Mouse (Mus musculus): ENCODE measurements around the gene Ephb2. TPM values are rescaled to one million over a fixed set of nuclear protein-coding genes. Genes with fewer than 3 reads are reported as not detected.
A peak's percentile ranks its signal among the peaks of the same experiment; 100 is the strongest.

The Ephb2 gene
- polyA plus RNA-seq, 1 experiment from 2014 or later, result 2.3 TPM

DNA sequence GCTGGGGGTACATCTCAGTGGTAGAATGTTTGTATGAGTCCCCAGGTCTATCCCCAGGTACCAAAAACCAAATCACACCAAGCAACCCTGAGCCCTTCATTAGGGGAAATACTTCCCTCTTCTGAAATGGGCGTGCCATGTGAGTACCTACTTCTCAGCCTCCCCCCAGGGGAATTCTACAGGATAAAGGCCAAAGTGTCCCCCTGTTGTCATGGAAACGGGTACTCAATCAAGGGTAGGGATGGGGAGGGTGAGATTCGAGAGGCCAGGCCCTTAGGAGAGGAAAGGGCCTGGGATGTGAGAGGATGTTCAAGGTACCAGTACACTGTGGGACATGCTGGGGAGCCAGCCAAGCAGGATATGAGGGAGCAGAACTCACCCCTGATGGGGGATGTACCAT lies 61.6 kb downstream of the Ephb2 start:
- no peak for TF ChIP-seq CTCF (IDR thresholded peaks at IDR 0.05; ENCODE audit: low read depth)
- no peak for TF ChIP-seq EP300 (optimal IDR thresholded peaks at IDR 0.05)
- H3K9me3 ChIP-seq (ENCODE audit: control insufficient read depth, low read length), result no peaks in the 10 kb centered on the region
- ATAC-seq (ENCODE audit: low FRiP score, low TSS enrichment) (no peak), DNase-seq (ENCODE audit: low spot score) (no peak)
- no peaks in the 10 kb centered on the region for H3K27me3 ChIP-seq (ENCODE audit: control insufficient read depth, insufficient read depth, low read length)
- H3K27ac ChIP-seq (replicated peaks), result no peak overlapping the region
- H3K4me2 ChIP-seq (replicated peaks; ENCODE audit: low read depth), result no peak overlapping the region
- no peak overlapping the region for H3K9ac ChIP-seq (ENCODE audit: low read length)
- no peak overlapping the region for H3K4me3 ChIP-seq (ENCODE audit: low read depth, low read length)
- 60% methylated on average over 3 of the region's 3 CpGs for WGBS
- peaks cover 7% of the 10 kb centered on the region for H3K4me1 ChIP-seq (replicated peaks; ENCODE audit: control insufficient read depth, insufficient read depth)
- H3K36me3 ChIP-seq (ENCODE audit: control insufficient read depth, insufficient read depth, low read length), result no peaks in the 10 kb centered on the region

DNA sequence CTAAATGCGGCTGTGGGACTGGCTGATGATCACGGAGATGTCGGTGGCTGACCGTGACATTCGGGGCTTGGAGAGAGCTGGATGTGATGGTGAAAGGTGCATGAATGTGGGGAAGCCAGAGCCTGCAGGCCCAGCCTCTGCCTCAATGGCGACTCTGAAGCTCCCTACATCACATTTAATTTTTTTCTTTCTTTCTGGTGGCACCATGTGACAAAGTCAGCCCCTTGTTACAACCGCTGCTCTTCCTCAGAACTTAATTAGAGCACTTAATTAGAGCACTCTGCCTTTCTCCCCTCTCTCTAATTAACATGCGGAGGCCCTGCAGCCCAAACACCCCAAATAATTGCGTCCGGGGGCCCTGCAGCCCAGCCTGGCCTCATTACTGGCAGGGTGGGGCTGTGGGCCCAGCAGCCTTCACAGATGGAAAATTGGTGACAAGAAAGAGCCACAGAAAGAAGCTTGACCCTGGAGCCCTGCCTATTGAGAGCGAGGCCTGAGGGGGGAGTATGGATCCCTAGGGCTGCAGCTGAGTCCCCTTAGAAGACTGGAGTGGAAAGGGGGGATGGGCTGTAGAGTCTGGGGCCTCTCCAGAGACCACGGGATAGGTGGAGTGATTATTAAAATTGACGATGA lies 62.7 kb downstream of the Ephb2 start:
- Histone ChIP-seq H3K4me1 (replicated peaks; ENCODE audit: control insufficient read depth, insufficient read depth) (peaks cover 7% of the 10 kb centered on the region), H3K27me3 (ENCODE audit: control insufficient read depth, insufficient read depth, low read length) (no peaks in the 10 kb centered on the region), H3K36me3 (ENCODE audit: control insufficient read depth, insufficient read depth, low read length) (no peaks in the 10 kb centered on the region), H3K4me3 (ENCODE audit: low read depth, low read length) (no peak overlapping the region), H3K4me2 (replicated peaks; ENCODE audit: low read depth) (no peak overlapping the region), H3K9me3 (ENCODE audit: control insufficient read depth, low read length) (no peaks in the 10 kb centered on the region), H3K9ac (ENCODE audit: low read length) (no peak overlapping the region), H3K27ac (replicated peaks) (no peak overlapping the region)
- WGBS, result 81% methylated on average over 13 of the region's 13 CpGs
- no peak for DNase-seq (ENCODE audit: low spot score)
- ATAC-seq (ENCODE audit: low FRiP score, low TSS enrichment), result no peak
- TF ChIP-seq CTCF (IDR thresholded peaks at IDR 0.05; ENCODE audit: low read depth) (no peak), EP300 (optimal IDR thresholded peaks at IDR 0.05) (no peak)

GRCm38 (mm10) chr4:136772318-136772717 lies 63.5 kb downstream of the Ephb2 start:
- Histone ChIP-seq H3K27ac (replicated peaks) (no peak overlapping the region), H3K4me3 (ENCODE audit: low read depth, low read length) (no peak overlapping the region), H3K36me3 (ENCODE audit: control insufficient read depth, insufficient read depth, low read length) (no peaks in the 10 kb centered on the region), H3K4me2 (replicated peaks; ENCODE audit: low read depth) (no peak overlapping the region), H3K27me3 (ENCODE audit: control insufficient read depth, insufficient read depth, low read length) (no peaks in the 10 kb centered on the region), H3K4me1 (replicated peaks; ENCODE audit: control insufficient read depth, insufficient read depth) (peaks cover 7% of the 10 kb centered on the region), H3K9ac (ENCODE audit: low read length) (no peak overlapping the region), H3K9me3 (ENCODE audit: control insufficient read depth, low read length) (no peaks in the 10 kb centered on the region)
- TF ChIP-seq CTCF (IDR thresholded peaks at IDR 0.05; ENCODE audit: low read depth) (no peak), EP300 (optimal IDR thresholded peaks at IDR 0.05) (no peak)
- WGBS, result 86% methylated on average over 5 of the region's 5 CpGs
- ATAC-seq (ENCODE audit: low FRiP score, low TSS enrichment), result no peak
- no peak for DNase-seq (ENCODE audit: low spot score)

- 77% methylated on average over 17 of the region's 17 CpGs for WGBS
- Histone ChIP-seq H3K27me3 (ENCODE audit: control insufficient read depth, insufficient read depth, low read length) (no peaks in the 10 kb centered on the region), H3K36me3 (ENCODE audit: control insufficient read depth, insufficient read depth, low read length) (no peaks in the 10 kb centered on the region), H3K9me3 (ENCODE audit: control insufficient read depth, low read length) (no peaks in the 10 kb centered on the region), H3K4me2 (replicated peaks; ENCODE audit: low read depth) (no peak overlapping the region), H3K4me1 (replicated peaks; ENCODE audit: control insufficient read depth, insufficient read depth) (no peaks in the 10 kb centered on the region), H3K4me3 (ENCODE audit: low read depth, low read length) (no peak overlapping the region), H3K9ac (ENCODE audit: low read length) (no peak overlapping the region), H3K27ac (replicated peaks) (no peak overlapping the region)
- DNase-seq (ENCODE audit: low spot score) (no peak), ATAC-seq (ENCODE audit: low FRiP score, low TSS enrichment) (no peak)
- TF ChIP-seq CTCF (IDR thresholded peaks at IDR 0.05; ENCODE audit: low read depth) (no peak), EP300 (optimal IDR thresholded peaks at IDR 0.05) (no peak)
Measured at GRCm38 (mm10) chr4:136770718-136771117, 65.1 kb downstream of the Ephb2 start.

- H3K27ac ChIP-seq (replicated peaks), result no peak overlapping the region
- H3K9ac ChIP-seq (ENCODE audit: low read length), result no peak overlapping the region
- no peak overlapping the region for H3K4me3 ChIP-seq (ENCODE audit: low read depth, low read length)
- ATAC-seq (ENCODE audit: low FRiP score, low TSS enrichment) (no peak), DNase-seq (ENCODE audit: low spot score) (no peak)
- no peaks in the 10 kb centered on the region for H3K9me3 ChIP-seq (ENCODE audit: control insufficient read depth, low read length)
- no peaks in the 10 kb centered on the region; the same call in 1 of the 2 replicates for H3K4me1 ChIP-seq (replicated peaks; ENCODE audit: control insufficient read depth, insufficient read depth)
- 93% methylated on average over 3 of the region's 3 CpGs for WGBS
- no peak overlapping the region for H3K4me2 ChIP-seq (replicated peaks; ENCODE audit: low read depth)
- H3K27me3 ChIP-seq (ENCODE audit: control insufficient read depth, insufficient read depth, low read length), result no peaks in the 10 kb centered on the region
- H3K36me3 ChIP-seq (ENCODE audit: control insufficient read depth, insufficient read depth, low read length), result no peaks in the 10 kb centered on the region
- TF ChIP-seq EP300 (optimal IDR thresholded peaks at IDR 0.05) (no peak), CTCF (IDR thresholded peaks at IDR 0.05; ENCODE audit: low read depth) (peak; percentile 48)
Measured at GRCm38 (mm10) chr4:136768499-136768898, 67.3 kb downstream of the Ephb2 start.

GRCm38 (mm10) chr4:136765080-136765479 lies 70.7 kb downstream of the Ephb2 start:
- H3K9ac ChIP-seq (ENCODE audit: low read length), result no peak overlapping the region
- H3K4me3 ChIP-seq (ENCODE audit: low read depth, low read length), result no peak overlapping the region
- WGBS, result 37% methylated on average over 7 of the region's 7 CpGs
- DNase-seq (ENCODE audit: low spot score), result peak; percentile 26
- no peak; the same call in 1 of the 2 replicates for ATAC-seq (ENCODE audit: low FRiP score, low TSS enrichment)
- no peak overlapping the region for H3K4me2 ChIP-seq (replicated peaks; ENCODE audit: low read depth)
- no peaks in the 10 kb centered on the region; the same call in none of the 2 replicates for H3K4me1 ChIP-seq (replicated peaks; ENCODE audit: control insufficient read depth, insufficient read depth)
- H3K27me3 ChIP-seq (ENCODE audit: control insufficient read depth, insufficient read depth, low read length), result no peaks in the 10 kb centered on the region
- no peak overlapping the region for H3K27ac ChIP-seq (replicated peaks)
- TF ChIP-seq CTCF (IDR thresholded peaks at IDR 0.05; ENCODE audit: low read depth) (no peak), EP300 (optimal IDR thresholded peaks at IDR 0.05) (no peak)
- no peaks in the 10 kb centered on the region for H3K9me3 ChIP-seq (ENCODE audit: control insufficient read depth, low read length)
- H3K36me3 ChIP-seq (ENCODE audit: control insufficient read depth, insufficient read depth, low read length), result no peaks in the 10 kb centered on the region
